Mouse (Mus musculus): ENCODE results near the gene Stra8.

- TF ChIP-seq CTCF (IDR thresholded peaks at IDR 0.05; ENCODE audit: low read depth, low read length) (no peak), POLR2A (IDR thresholded peaks at IDR 0.05; ENCODE audit: borderline replicate concordance, low read depth, low read length) (no peak)
Observed at GRCm38 (mm10) chr6:34964550-34964949, 44.6 kb downstream of the Stra8 start.

Data from bone marrow macrophage, adult 2 months (primary cell).